Mouse (Mus musculus): ENCODE results near the gene Hist1h2bg. TPM values are rescaled to one million over a fixed set of nuclear protein-coding genes. Genes with fewer than 3 reads are reported as not detected.

The Hist1h2bg gene
- polyA plus RNA-seq, 1 experiment = not detected

GRCm38 (mm10) chr13:23593051-23593770, 22.0 kb downstream of the Hist1h2bg start:
- H3K4me3 ChIP-seq (ENCODE audit: insufficient read depth, low read depth, low read length) = no peak overlapping the region
- no peak overlapping the region for H3K27ac ChIP-seq (ENCODE audit: insufficient read depth, low read depth, low read length)
- no peaks in the 10 kb centered on the region for H3K4me1 ChIP-seq (ENCODE audit: control insufficient read depth, insufficient read depth, low read length)
- TF ChIP-seq CTCF (IDR thresholded peaks at IDR 0.05; ENCODE audit: insufficient read depth, low read depth, low read length) (no peak), POLR2A (IDR thresholded peaks at IDR 0.05; ENCODE audit: insufficient read depth, low read depth, low read length) (no peak)
- 85% methylated on average over 5 of the region's 5 CpGs for WGBS

- WGBS = 86% methylated on average over 2 of the region's 2 CpGs
- Histone ChIP-seq H3K4me3 (ENCODE audit: insufficient read depth, low read depth, low read length) (no peak overlapping the region), H3K27ac (ENCODE audit: insufficient read depth, low read depth, low read length) (no peak overlapping the region), H3K4me1 (ENCODE audit: control insufficient read depth, insufficient read depth, low read length) (no peaks in the 10 kb centered on the region)
- TF ChIP-seq POLR2A (IDR thresholded peaks at IDR 0.05; ENCODE audit: insufficient read depth, low read depth, low read length) (no peak), CTCF (IDR thresholded peaks at IDR 0.05; ENCODE audit: insufficient read depth, low read depth, low read length) (no peak)
These were observed 24.0 kb downstream of the Hist1h2bg start for GRCm38 (mm10) chr13:23595185-23595584.

- TF ChIP-seq POLR2A (IDR thresholded peaks at IDR 0.05; ENCODE audit: insufficient read depth, low read depth, low read length) (no peak), CTCF (IDR thresholded peaks at IDR 0.05; ENCODE audit: insufficient read depth, low read depth, low read length) (no peak)
- Histone ChIP-seq H3K4me3 (ENCODE audit: insufficient read depth, low read depth, low read length) (no peak overlapping the region), H3K27ac (ENCODE audit: insufficient read depth, low read depth, low read length) (no peak overlapping the region), H3K4me1 (ENCODE audit: control insufficient read depth, insufficient read depth, low read length) (no peaks in the 10 kb centered on the region)
- WGBS = 91% methylated on average over 7 of the region's 7 CpGs
These were observed 24.6 kb downstream of the Hist1h2bg start for GRCm38 (mm10) chr13:23595622-23596372.

GRCm38 (mm10) chr13:23597957-23598356, 26.8 kb downstream of the Hist1h2bg start:
- Histone ChIP-seq H3K4me1 (ENCODE audit: control insufficient read depth, insufficient read depth, low read length) (no peaks in the 10 kb centered on the region), H3K4me3 (ENCODE audit: insufficient read depth, low read depth, low read length) (no peak overlapping the region), H3K27ac (ENCODE audit: insufficient read depth, low read depth, low read length) (no peak overlapping the region)
- 6% methylated on average over 9 of the region's 9 CpGs for WGBS
- TF ChIP-seq CTCF (IDR thresholded peaks at IDR 0.05; ENCODE audit: insufficient read depth, low read depth, low read length) (no peak), POLR2A (IDR thresholded peaks at IDR 0.05; ENCODE audit: insufficient read depth, low read depth, low read length) (no peak)

- Histone ChIP-seq H3K4me1 (ENCODE audit: control insufficient read depth, insufficient read depth, low read length) (no peaks in the 10 kb centered on the region), H3K27ac (ENCODE audit: insufficient read depth, low read depth, low read length) (no peak overlapping the region), H3K4me3 (ENCODE audit: insufficient read depth, low read depth, low read length) (no peak overlapping the region)
- 76% methylated on average over 7 of the region's 7 CpGs for WGBS
- TF ChIP-seq POLR2A (IDR thresholded peaks at IDR 0.05; ENCODE audit: insufficient read depth, low read depth, low read length) (no peak), CTCF (IDR thresholded peaks at IDR 0.05; ENCODE audit: insufficient read depth, low read depth, low read length) (no peak)
These were observed 32.0 kb downstream of the Hist1h2bg start for GRCm38 (mm10) chr13:23603182-23603699.

GRCm38 (mm10) chr13:23604452-23604851, 33.3 kb downstream of the Hist1h2bg start:
- Histone ChIP-seq H3K4me1 (ENCODE audit: control insufficient read depth, insufficient read depth, low read length) (no peaks in the 10 kb centered on the region), H3K4me3 (ENCODE audit: insufficient read depth, low read depth, low read length) (no peak overlapping the region), H3K27ac (ENCODE audit: insufficient read depth, low read depth, low read length) (no peak overlapping the region)
- no peak for TF ChIP-seq CTCF (IDR thresholded peaks at IDR 0.05; ENCODE audit: insufficient read depth, low read depth, low read length)
- no peak for TF ChIP-seq POLR2A (IDR thresholded peaks at IDR 0.05; ENCODE audit: insufficient read depth, low read depth, low read length)
- whole genome bisulfite sequencing = 98% methylated on average over 3 of the region's 3 CpGs

GRCm38 (mm10) chr13:23605052-23605451, 33.9 kb downstream of the Hist1h2bg start:
- 91% methylated on average over 3 of the region's 3 CpGs for WGBS
- TF ChIP-seq CTCF (IDR thresholded peaks at IDR 0.05; ENCODE audit: insufficient read depth, low read depth, low read length) = no peak
- no peak for TF ChIP-seq POLR2A (IDR thresholded peaks at IDR 0.05; ENCODE audit: insufficient read depth, low read depth, low read length)
- H3K4me3 ChIP-seq (ENCODE audit: insufficient read depth, low read depth, low read length) = no peak overlapping the region
- H3K27ac ChIP-seq (ENCODE audit: insufficient read depth, low read depth, low read length) = no peak overlapping the region
- no peaks in the 10 kb centered on the region for H3K4me1 ChIP-seq (ENCODE audit: control insufficient read depth, insufficient read depth, low read length)

GRCm38 (mm10) chr13:23609209-23609608, 38.0 kb downstream of the Hist1h2bg start:
- Histone ChIP-seq H3K4me1 (ENCODE audit: control insufficient read depth, insufficient read depth, low read length) (no peaks in the 10 kb centered on the region), H3K27ac (ENCODE audit: insufficient read depth, low read depth, low read length) (no peak overlapping the region), H3K4me3 (ENCODE audit: insufficient read depth, low read depth, low read length) (no peak overlapping the region)
- 84% methylated on average over 4 of the region's 4 CpGs for WGBS
- TF ChIP-seq CTCF (IDR thresholded peaks at IDR 0.05; ENCODE audit: insufficient read depth, low read depth, low read length) (no peak), POLR2A (IDR thresholded peaks at IDR 0.05; ENCODE audit: insufficient read depth, low read depth, low read length) (no peak)

- H3K27ac ChIP-seq (ENCODE audit: insufficient read depth, low read depth, low read length) = no peak overlapping the region
- H3K4me3 ChIP-seq (ENCODE audit: insufficient read depth, low read depth, low read length) = no peak overlapping the region
- no peak for TF ChIP-seq CTCF (IDR thresholded peaks at IDR 0.05; ENCODE audit: insufficient read depth, low read depth, low read length)
- no peak for TF ChIP-seq POLR2A (IDR thresholded peaks at IDR 0.05; ENCODE audit: insufficient read depth, low read depth, low read length)
These were observed 38.6 kb downstream of the Hist1h2bg start for GRCm38 (mm10) chr13:23609844-23610243.

More at GRCm38 (mm10) chr13:23609844-23610243, 38.6 kb downstream of the Hist1h2bg start:
- no peaks in the 10 kb centered on the region for H3K4me1 ChIP-seq (ENCODE audit: control insufficient read depth, insufficient read depth, low read length)

Measured in olfactory bulb, adult 2 months (tissue).